Mouse (Mus musculus) ES-E14 (cell line): ENCODE data around the gene Cdyl.

Source experiments
- HCFC1 ChIP-seq: IDR thresholded peaks from 2 replicates; pipeline ENCODE4 v1.6.1; 2012; ENCODE audit warnings: low read length, inconsistent platforms, borderline replicate concordance; ENCODE audit not compliant: insufficient read depth
- MAFK ChIP-seq: IDR thresholded peaks from 2 replicates; pipeline ENCODE4 v1.6.1; 2014; ENCODE audit warnings: mild to moderate bottlenecking, low read depth, low read length, inconsistent platforms; ENCODE audit not compliant: insufficient read depth

- TF ChIP-seq MAFK (no peak), HCFC1 (no peak)
These were observed 90.0 kb downstream of the Cdyl start for GRCm38 (mm10) chr13:35749680-35750079.
